Mouse (Mus musculus) skeletal muscle tissue, adult 2 months (tissue): ENCODE results near the gene Dusp8.

ENCODE experiments used
- DNase-seq: peaks from one replicate; pipeline ENCODE4 v3.0.0-alpha.2; 2012; ENCODE audit warnings: low read depth, low spot score

The Dusp8 gene

GRCm38 (mm10) chr7:142055431-142055830, 40.2 kb downstream of the Dusp8 start:
- DNase-seq = no peak

GRCm38 (mm10) chr7:142050536-142050935, 45.1 kb downstream of the Dusp8 start:
- no peak for DNase-seq

- no peak for DNase-seq
Measured at GRCm38 (mm10) chr7:142045932-142046331, 49.7 kb downstream of the Dusp8 start.

GRCm38 (mm10) chr7:142045344-142045743, 50.3 kb downstream of the Dusp8 start:
- no peak for DNase-seq

GRCm38 (mm10) chr7:142040756-142041155, 54.9 kb downstream of the Dusp8 start:
- no peak for DNase-seq

- no peak for DNase-seq
Measured at GRCm38 (mm10) chr7:142037553-142038170, 58.0 kb downstream of the Dusp8 start.

GRCm38 (mm10) chr7:142035048-142035811, 60.4 kb downstream of the Dusp8 start:
- no peak for DNase-seq

GRCm38 (mm10) chr7:142034198-142034597, 61.4 kb downstream of the Dusp8 start:
- DNase-seq = peak; percentile 87

GRCm38 (mm10) chr7:142030073-142030472, 65.6 kb downstream of the Dusp8 start:
- DNase-seq = no peak
